Mouse (Mus musculus): ENCODE data around the gene Tekt4. TPM values are rescaled to one million over a fixed set of nuclear protein-coding genes. Genes with fewer than 3 reads are reported as not detected.

Tekt4 gene
- total RNA-seq (2021) = 1 to 10 TPM in 1 of 2 experiments, under 1 TPM in 1; 0.70 to 1.6 TPM

DNA sequence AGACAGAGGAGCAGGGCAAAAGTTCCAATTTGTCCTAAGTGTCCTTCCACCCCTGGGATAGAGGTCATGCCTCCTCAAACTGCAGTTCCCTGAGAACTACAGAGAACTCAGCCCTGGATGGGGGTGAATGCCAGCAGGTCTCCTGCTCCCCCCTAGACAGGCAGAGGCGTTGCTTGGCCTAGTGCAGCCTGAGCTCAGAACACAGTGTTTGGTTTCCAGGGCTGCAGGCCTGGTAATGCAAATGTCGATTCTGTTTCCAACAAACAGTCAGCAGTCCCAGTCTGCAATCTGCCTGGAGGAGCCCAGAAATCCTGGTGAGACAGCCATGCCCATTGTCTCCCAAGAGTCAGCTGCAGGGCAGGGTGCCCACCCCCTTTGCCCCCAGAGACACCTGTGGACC, at the start of gene Tekt4:
TSS of gene Tekt4 (plus strand) at position 344 of the 400 bp plus-strand sequence.
- intact Hi-C loops (cut with DNase I) = no loop called here
- no peak for DNase-seq

DNA sequence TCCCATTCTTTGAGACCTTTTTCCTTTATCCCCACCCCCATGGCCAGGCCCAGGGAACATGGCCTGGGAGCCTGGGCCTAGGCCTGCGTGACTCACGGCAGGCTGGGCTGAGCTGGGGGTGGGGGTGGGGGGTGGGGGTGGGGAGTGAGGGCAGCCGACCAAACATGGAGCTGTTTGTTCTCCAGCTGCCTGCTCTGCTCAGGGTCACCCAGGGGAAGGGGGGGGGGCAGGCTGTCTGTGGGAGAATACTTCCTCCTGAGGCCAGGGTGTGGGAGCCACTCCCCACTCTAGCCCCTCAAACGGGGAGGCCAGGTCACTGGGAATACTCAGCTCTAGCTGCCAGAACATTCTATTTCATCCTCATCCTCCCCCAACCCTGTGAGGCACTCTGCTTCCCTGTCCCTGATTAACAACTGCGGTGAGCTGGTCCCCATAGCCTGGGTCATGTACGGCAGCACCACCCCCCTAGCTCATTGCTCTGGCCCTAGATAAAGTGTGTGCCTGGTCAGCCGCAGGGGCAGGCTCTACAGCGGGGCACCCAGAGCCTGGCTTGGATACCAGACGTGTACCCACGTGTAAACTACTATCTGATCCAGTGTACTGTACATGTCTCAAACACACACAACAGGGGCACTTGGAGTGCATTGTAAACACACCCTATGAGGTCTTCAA, 49.1 kb upstream of the Tekt4 start:
- no peak for DNase-seq
- intact Hi-C loops (cut with DNase I) = loop anchor here (5.0 kb wide), 1 partner anchor 37 kb away; no protein-coding TSS in a partner anchor

GRCm38 (mm10) chr17:25406011-25406441, 48.4 kb upstream of the Tekt4 start:
- intact Hi-C loops (cut with DNase I) = loop anchor here (5.0 kb wide), 1 partner anchor 36 kb away; no protein-coding TSS in a partner anchor
- DNase-seq = no peak

DNA sequence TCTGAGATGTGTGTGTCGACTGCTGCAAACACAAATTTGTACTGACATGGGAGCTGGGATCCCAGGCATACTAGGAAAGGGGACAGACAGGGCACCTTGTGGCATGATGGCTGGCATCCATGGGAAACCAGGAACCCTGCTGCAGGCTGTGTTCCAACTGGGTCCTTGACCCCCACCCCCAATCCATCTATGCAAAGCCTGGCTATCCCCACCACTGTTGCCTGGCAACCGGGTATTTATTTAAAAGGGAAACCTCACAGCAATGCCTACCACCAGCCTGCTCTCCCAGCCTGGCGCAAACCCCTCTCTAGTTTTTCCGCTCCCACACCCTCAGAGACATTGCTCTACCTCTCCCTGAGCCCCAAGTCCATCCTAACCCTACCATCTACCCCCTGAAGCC, 47.1 kb upstream of the Tekt4 start:
- intact Hi-C loops (cut with DNase I) = loop anchor here (5.0 kb wide), 1 partner anchor 35 kb away; no protein-coding TSS in a partner anchor
- DNase-seq = no peak

DNA sequence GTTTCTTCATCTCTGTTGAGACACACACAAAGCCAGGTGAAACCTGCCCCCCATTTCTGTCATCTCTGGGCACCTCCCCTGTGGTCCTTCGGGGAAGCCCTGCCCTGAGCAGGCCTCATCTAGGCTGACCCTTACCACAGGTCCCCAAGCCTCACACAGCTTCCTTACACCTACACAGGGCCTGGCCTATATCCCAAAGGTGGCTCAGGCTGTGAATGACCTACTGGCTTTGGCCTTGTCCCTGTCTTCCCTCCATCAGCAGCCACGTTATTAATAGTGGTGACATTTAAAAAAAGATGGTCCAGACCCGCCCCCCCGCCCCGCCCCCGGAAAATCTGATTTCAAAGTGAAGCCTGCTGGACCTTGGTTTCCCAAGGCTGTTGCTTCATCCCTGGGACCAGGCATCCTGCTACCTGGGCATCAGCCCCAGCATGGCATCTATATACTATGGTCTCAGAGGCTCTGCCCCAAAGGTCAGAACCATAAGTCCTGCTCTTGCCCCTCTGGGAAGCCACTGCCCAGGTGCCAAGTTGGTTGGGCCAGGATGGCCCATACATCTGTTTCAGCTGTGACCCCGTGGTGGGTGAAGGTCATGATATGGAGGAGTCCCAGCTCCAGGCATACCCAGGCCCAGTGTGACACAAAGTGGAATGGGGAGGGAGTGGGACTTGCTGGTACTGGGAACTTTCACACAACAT, 46.0 kb upstream of the Tekt4 start:
- DNase-seq = no peak
- intact Hi-C loops (cut with DNase I) = loop anchor here (5.0 kb wide), 1 partner anchor 34 kb away; no protein-coding TSS in a partner anchor

DNA sequence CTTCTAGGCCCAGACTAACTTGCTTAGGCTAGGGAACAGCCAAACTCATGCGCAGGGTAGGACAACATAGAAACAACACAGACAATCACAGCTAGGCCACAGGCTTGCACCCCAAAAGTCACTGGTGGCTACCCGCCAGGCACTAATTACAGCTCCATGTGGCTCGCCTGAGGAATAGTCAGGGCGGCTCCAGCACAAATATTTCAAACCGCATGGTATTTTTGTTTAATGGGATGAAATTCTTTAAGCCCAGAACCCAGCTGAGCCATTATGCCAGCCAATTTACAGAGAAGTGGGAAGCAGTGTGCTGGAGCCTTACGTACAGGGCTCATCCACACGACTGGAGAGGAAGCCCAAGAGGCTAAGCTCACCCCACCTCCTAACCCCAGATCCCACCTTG, 44.8 kb upstream of the Tekt4 start:
- intact Hi-C loops (cut with DNase I) = loop anchor here (5.0 kb wide), 1 partner anchor 33 kb away; no protein-coding TSS in a partner anchor
- no peak for DNase-seq

- no peak for DNase-seq
- intact Hi-C loops (cut with DNase I) = no loop called here
These were observed 44.2 kb upstream of the Tekt4 start for GRCm38 (mm10) chr17:25410180-25410579.

- peak; percentile 63 for DNase-seq
- intact Hi-C loops (cut with DNase I) = no loop called here
These were observed 43.6 kb upstream of the Tekt4 start for GRCm38 (mm10) chr17:25410786-25411185.

- intact Hi-C loops (cut with DNase I) = no loop called here
- no peak for DNase-seq
These were observed 43.2 kb upstream of the Tekt4 start for GRCm38 (mm10) chr17:25411251-25411650.

DNA sequence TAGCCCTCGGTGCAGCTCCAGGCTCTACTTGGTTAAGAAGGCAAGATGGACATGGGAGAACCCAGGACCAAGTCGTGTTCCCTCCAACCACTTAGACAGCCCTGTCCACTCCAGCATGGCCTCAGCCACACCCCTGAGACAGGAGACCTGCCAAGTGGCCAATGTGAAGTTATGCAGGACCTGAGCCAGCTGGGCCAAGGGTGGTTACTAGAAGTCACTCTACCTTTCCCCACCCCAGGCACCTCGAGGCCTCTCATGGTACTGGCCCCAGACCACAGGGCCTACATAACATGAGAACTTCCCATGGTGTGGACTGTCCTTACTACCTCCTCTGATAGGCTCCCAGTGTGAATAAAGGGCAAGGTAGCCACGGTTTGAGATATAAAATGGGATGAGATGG, 40.2 kb upstream of the Tekt4 start:
- intact Hi-C loops (cut with DNase I) = no loop called here
- no peak for DNase-seq

- intact Hi-C loops (cut with DNase I) = no loop called here
These were observed 39.5 kb upstream of the Tekt4 start for GRCm38 (mm10) chr17:25414917-25415316.

DNA sequence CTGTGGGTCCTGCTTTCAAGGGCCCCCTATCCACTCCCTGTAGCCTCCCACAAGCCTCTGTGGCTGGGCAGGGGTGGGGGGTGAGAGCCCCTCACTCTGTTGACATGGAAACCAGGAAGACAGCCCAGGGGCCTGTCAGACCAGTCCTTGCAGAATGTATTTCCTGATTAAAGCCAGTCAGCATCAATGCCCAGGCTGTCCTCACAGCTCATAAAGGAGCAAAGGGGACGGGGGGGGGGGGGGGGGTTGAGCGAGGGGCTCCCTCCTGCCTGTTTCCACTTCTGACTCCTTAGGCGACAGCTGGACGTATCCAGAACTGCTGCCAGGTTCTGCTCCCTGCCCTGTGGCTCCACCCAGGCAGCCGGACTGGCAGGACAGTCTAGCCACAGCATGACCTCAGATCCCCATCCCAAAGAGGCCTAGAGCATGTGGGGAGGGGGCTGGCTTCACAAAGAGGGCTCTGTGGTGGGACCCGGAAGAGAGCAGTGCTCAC, 38.9 kb upstream of the Tekt4 start:
- peak; percentile 58 for DNase-seq
- intact Hi-C loops (cut with DNase I) = no loop called here

More at GRCm38 (mm10) chr17:25414917-25415316, 39.5 kb upstream of the Tekt4 start:
- DNase-seq = no peak

DNA sequence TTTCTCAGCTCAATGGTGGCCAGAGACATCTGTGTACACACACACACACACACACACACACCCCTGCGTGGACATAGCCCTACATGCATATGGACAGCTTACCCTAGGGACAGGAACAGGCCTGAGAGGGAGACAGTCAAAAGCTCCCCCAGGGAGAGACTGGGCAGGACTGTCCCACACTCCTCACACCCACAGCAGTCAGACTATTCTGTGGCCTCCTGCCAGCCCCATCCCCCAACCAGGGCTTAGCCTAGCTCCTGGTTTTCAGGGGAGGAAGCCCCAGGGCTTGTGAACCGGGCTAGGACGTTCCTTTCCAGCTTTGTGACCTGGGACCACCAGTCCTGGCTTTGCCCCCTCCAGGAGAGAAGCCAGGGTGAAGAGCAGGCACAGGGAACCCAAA, 38.2 kb upstream of the Tekt4 start:
- peak; percentile 65 for DNase-seq
- intact Hi-C loops (cut with DNase I) = no loop called here

DNA sequence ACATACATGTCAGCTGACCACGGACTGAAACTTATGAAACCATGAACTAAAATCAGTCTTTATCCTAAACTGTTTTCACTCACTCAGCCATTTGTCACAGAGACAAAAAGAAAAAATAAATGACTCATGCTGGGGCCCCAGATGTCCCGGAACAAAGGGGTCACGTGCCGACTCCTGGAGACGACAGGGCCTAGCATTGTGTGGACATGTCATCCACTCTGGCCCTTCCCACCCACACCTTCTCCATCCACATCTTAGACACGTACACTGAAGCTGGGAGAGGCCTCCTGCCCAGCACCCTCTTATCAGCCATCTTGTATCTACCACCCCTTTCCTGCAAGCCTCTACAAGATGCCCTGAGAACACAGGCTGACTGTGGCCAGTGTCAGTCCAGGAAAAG, 36.4 kb upstream of the Tekt4 start:
- intact Hi-C loops (cut with DNase I) = no loop called here
- DNase-seq = no peak

DNA sequence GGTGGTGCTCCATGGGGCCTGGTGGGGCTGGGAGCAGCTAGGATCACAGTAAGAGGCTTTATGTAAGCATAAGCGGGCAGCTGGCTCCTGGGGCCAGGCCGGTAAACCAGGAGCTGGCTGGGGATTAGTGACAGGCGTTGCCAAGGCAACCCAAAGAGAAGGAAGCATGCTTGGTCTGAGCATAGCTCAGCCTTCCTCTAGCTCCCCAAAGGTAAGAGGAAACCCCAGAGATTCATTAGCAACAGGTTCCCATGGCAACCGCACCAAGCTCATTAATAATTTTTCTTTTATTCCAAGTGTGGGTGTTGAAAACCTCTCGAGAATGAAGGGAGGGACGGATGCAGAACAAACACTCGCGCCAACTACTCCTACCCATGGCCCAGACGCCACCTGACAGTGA, 35.5 kb upstream of the Tekt4 start:
- no peak for DNase-seq
- intact Hi-C loops (cut with DNase I) = no loop called here

DNA sequence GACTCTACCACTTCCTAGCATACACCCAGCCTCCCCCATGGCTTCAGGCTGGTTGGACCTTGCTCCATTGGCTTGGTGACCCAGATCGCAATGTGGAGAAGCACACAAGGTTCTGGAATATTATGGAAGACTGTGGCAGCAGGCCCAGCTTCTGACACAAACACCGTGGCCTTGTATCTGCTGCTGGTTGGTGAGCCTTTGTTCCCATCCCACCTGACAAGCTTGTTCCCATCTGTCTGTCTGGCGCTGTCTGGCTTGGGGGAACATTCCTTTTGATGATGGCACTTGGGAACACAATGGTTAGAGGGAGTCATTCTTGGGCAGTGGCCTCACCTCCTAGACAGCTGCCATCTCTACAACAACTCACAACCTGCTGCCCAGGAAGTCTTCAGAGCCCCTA, 33.4 kb upstream of the Tekt4 start:
- intact Hi-C loops (cut with DNase I) = no loop called here
- no peak for DNase-seq

GRCm38 (mm10) chr17:25424526-25425080, 29.8 kb upstream of the Tekt4 start:
- no peak for DNase-seq
- intact Hi-C loops (cut with DNase I) = no loop called here

DNA sequence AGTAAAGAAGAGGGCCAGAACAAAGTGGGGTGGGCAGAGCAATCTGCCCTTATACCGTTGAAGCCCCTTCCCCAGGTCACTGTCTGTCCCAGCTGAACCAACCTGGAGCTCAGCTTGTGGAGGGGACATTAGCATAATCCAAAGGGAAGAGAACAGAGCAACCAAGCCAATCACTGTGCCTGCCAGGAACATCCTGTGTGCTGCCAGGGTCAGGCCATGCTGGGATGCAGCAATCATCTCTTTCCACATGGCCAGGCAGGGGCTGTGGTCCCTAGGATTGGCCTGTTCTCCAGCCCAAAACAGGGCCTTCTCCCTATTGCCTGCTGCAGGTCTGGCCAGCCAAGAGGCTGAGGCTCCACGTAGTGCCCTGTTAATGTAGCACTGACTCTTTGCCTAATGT, 28.4 kb upstream of the Tekt4 start:
- DNase-seq = no peak
- intact Hi-C loops (cut with DNase I) = no loop called here

GRCm38 (mm10) chr17:25427441-25427840, 27.0 kb upstream of the Tekt4 start:
- DNase-seq = peak; percentile 74
- intact Hi-C loops (cut with DNase I) = no loop called here

DNA sequence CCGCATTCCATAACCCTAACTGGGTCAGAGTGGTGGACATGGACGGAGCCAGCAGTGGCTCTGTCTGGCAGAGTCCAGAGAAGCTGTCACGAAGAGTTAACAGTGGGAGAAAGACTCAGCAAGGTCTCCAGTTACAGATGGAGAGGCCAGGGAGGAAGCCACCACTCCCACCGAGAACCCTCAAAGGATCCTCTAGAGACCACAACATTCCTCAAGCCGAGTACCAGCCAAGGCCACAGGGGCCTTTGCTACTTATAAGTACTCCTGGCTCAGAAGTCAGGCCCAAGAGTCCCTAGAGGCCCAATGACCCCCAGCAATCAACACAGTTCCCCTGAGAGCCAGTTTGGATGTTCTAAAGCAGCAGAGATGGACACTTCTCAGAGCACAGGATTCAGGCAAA, 25.2 kb upstream of the Tekt4 start:
- intact Hi-C loops (cut with DNase I) = no loop called here
- no peak for DNase-seq

DNA sequence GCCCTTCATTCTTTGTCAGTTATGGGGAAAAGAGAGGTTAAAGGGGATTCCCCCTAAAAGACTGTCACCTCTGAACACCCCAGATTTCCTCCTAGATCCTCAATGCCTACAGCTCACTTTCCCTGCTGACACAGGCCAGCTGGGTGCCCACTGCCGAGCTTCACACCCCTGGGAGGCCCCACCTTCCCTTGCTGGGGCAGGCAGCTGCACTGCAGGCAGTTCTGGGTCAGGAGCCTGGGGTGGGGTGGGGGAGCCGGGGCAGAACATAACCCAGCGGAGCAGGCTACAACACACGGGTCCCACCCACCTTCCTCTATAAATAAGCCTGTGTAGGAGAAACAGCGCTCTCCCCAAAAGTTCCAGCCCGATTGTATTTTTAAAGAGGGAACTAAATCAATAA, 24.5 kb upstream of the Tekt4 start:
- DNase-seq = no peak
- intact Hi-C loops (cut with DNase I) = no loop called here

DNA sequence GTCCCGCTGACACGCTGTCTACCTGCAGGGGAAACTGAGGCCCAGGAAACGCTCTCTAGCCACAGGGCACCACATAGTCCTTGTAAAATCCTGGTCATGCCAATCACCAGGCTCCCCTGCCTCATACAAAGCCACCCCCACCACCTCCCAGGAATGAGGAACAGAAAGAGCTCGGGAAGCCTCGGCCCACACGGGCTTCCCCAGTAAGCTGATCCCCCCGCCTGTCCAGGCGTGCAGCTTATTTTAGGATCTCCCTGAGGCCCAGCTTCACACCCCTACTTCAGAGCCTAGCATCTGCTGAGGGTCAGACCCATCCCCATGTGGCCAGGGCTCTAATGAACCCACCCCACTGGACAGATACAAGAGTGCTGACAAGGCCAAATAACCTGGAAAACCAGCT, 23.9 kb upstream of the Tekt4 start:
- no peak for DNase-seq
- intact Hi-C loops (cut with DNase I) = no loop called here
